Mouse (Mus musculus) ES-E14 (cell line): ENCODE measurements at regions not wholly inside any gene's neighbourhood (a gene's known extent, or its start where the extent isn't known, plus 50 kb on each side); places are given as distances from the start of the nearest gene placed in this dataset.

Source experiments
- DNase-seq: peaks from one replicate; pipeline ENCODE4 v3.0.0-alpha.2; 2013; ENCODE audit warnings: low read depth, low spot score
- H3K27ac ChIP-seq: 2 replicates; pipeline ENCODE4 v1.5.1; 2012; ENCODE audit warnings: low read depth, mild to moderate bottlenecking, low read length, moderate library complexity, mixed read lengths; ENCODE audit not compliant: poor library complexity, insufficient read depth, severe bottlenecking
- H3K36me3 ChIP-seq: 2 replicates; pipeline ENCODE4 v1.6.1; 2012; ENCODE audit warnings: mild to moderate bottlenecking, low read length, moderate library complexity, mixed read lengths; ENCODE audit not compliant: control insufficient read depth, poor library complexity, insufficient read depth, severe bottlenecking
- H3K4me1 ChIP-seq, 2 experiments: fragments of 150-350 bp in 1 of 2; sonication (generic) in 1 of 2; 2 replicates each; pipeline ENCODE4 v1.6.1; 2012; ENCODE audit warnings: low read length in 2 of 2, mild to moderate bottlenecking in 1 of 2, mixed read lengths in 1 of 2; ENCODE audit not compliant: control insufficient read depth in 2 of 2, insufficient read depth in 2 of 2, poor library complexity in 1 of 2
- H3K4me3 ChIP-seq, 2 experiments: fragments of 150-350 bp in 1 of 2; sonication (generic) in 1 of 2; 2 replicates each; pipeline ENCODE4 v1.5.1; 2012; ENCODE audit warnings: low read length in 2 of 2, low read depth in 1 of 2, mild to moderate bottlenecking in 1 of 2, mixed read lengths in 1 of 2; ENCODE audit not compliant: insufficient read depth in 1 of 2, poor library complexity in 1 of 2, severe bottlenecking in 1 of 2
- H3K9ac ChIP-seq: 2 replicates; pipeline ENCODE4 v1.6.1; 2012; ENCODE audit warnings: low read depth, mild to moderate bottlenecking, low read length, mixed read lengths; ENCODE audit not compliant: poor library complexity, insufficient read depth, severe bottlenecking
- H3K9me3 ChIP-seq: fragments of 150-350 bp; sonication (generic); 2 replicates; pipeline ENCODE4 v1.6.1; 2012; ENCODE audit warnings: low read depth, mild to moderate bottlenecking, low read length; ENCODE audit not compliant: control insufficient read depth, insufficient read depth
- CHD2 ChIP-seq: IDR thresholded peaks from 2 replicates; pipeline ENCODE4 v1.6.1; 2014; ENCODE audit warnings: mild to moderate bottlenecking, low read depth, low read length, inconsistent platforms
- HCFC1 ChIP-seq: IDR thresholded peaks from 2 replicates; pipeline ENCODE4 v1.6.1; 2012; ENCODE audit warnings: low read length, inconsistent platforms, borderline replicate concordance; ENCODE audit not compliant: insufficient read depth
- MAFK ChIP-seq: IDR thresholded peaks from 2 replicates; pipeline ENCODE4 v1.6.1; 2014; ENCODE audit warnings: mild to moderate bottlenecking, low read depth, low read length, inconsistent platforms; ENCODE audit not compliant: insufficient read depth
- ZC3H11A ChIP-seq: IDR thresholded peaks from 2 replicates; pipeline ENCODE4 v1.6.1; 2012; ENCODE audit warnings: low read depth, mild to moderate bottlenecking, inconsistent platforms, low read length, borderline replicate concordance
- ZNF384 ChIP-seq: IDR thresholded peaks from 2 replicates; pipeline ENCODE4 v1.6.1; 2012; ENCODE audit warnings: low read depth, low read length, inconsistent platforms
- in situ Hi-C, 2 experiments: fragments of 600-800 bp; cut with MboI; formaldehyde crosslinking; loops; one replicate each; pipeline ENCODE4 v1.15.1; 2025; ENCODE audit warnings: low sequenced_read_pairs in 2 of 2, inconsistent platforms in 1 of 2; ENCODE audit not compliant: unreplicated experiment in 2 of 2

GRCm38 (mm10) chr16:46331336-46331735 lies 167.0 kb downstream of the Nectin3 start:
- in situ Hi-C loops = no loop called here

GRCm38 (mm10) chr16:46299079-46299721 lies 144.3 kb upstream of the Gm4737 start:
- in situ Hi-C loops = no loop called here
- Histone ChIP-seq H3K4me3 (no peak overlapping the region), H3K9me3 (no peaks in the 10 kb centered on the region), H3K36me3 (no peaks in the 10 kb centered on the region), H3K9ac (no peak overlapping the region), H3K4me1 (no peaks in the 10 kb centered on the region), H3K27ac (no peak overlapping the region)
- no peak for DNase-seq
- TF ChIP-seq MAFK = no peak
- TF ChIP-seq ZNF384 = no peak
- no peak for TF ChIP-seq HCFC1
- no peak for TF ChIP-seq ZC3H11A
- TF ChIP-seq CHD2 = no peak

More at GRCm38 (mm10) chr16:46331336-46331735, 167.0 kb downstream of the Nectin3 start:
- no peak overlapping the region for H3K9ac ChIP-seq
- H3K36me3 ChIP-seq = no peaks in the 10 kb centered on the region
- no peaks in the 10 kb centered on the region for H3K9me3 ChIP-seq
- no peak overlapping the region for H3K4me3 ChIP-seq
- TF ChIP-seq ZNF384 (no peak), ZC3H11A (no peak), CHD2 (no peak), HCFC1 (no peak), MAFK (no peak)
- no peak for DNase-seq
- H3K27ac ChIP-seq = no peak overlapping the region
- H3K4me1 ChIP-seq = no peaks in the 10 kb centered on the region

- Histone ChIP-seq H3K4me1 (no peaks in the 10 kb centered on the region), H3K4me3 (no peak overlapping the region), H3K27ac (no peak overlapping the region), H3K9me3 (no peaks in the 10 kb centered on the region), H3K9ac (no peak overlapping the region), H3K36me3 (no peaks in the 10 kb centered on the region)
- TF ChIP-seq HCFC1 = no peak
- TF ChIP-seq MAFK = no peak
- no peak for TF ChIP-seq CHD2
- TF ChIP-seq ZNF384 = no peak
- TF ChIP-seq ZC3H11A = no peak
- no peak for DNase-seq
- in situ Hi-C loops = no loop called here
These were observed 142.3 kb upstream of the Gm4737 start for GRCm38 (mm10) chr16:46297192-46297591.

- Histone ChIP-seq H3K4me1 (no peaks in the 10 kb centered on the region), H3K27ac (no peak overlapping the region), H3K9me3 (no peaks in the 10 kb centered on the region), H3K4me3 (no peak overlapping the region), H3K36me3 (no peaks in the 10 kb centered on the region), H3K9ac (no peak overlapping the region)
- DNase-seq = no peak
- in situ Hi-C loops = no loop called here
- no peak for TF ChIP-seq ZNF384
- no peak for TF ChIP-seq HCFC1
- no peak for TF ChIP-seq CHD2
- no peak for TF ChIP-seq MAFK
- no peak for TF ChIP-seq ZC3H11A
These were observed 141.5 kb upstream of the Gm4737 start for GRCm38 (mm10) chr16:46296412-46296811.
